Mouse (Mus musculus): Measurements from ENCODE around the gene Bnc2.
A peak's percentile ranks its signal among the peaks of the same experiment; 100 is the strongest.

The Bnc2 gene

GRCm38 (mm10) chr4:84310851-84311250 is 364.2 kb downstream of the Bnc2 start:
- DNase-seq = no peak

- no peak for DNase-seq
Observed at GRCm38 (mm10) chr4:84308226-84308862, 366.7 kb downstream of the Bnc2 start.

GRCm38 (mm10) chr4:84306928-84307606 is 368.0 kb downstream of the Bnc2 start:
- DNase-seq = no peak

GRCm38 (mm10) chr4:84302949-84303348 is 372.1 kb downstream of the Bnc2 start:
- no peak for DNase-seq

GRCm38 (mm10) chr4:84285153-84285552 is 389.9 kb downstream of the Bnc2 start:
- DNase-seq = no peak

- DNase-seq = no peak
Observed at GRCm38 (mm10) chr4:84282651-84283050, 392.4 kb downstream of the Bnc2 start.

- DNase-seq = no peak
Observed at GRCm38 (mm10) chr4:84278156-84278555, 396.9 kb downstream of the Bnc2 start.

GRCm38 (mm10) chr4:84276081-84276480 is 399.0 kb downstream of the Bnc2 start:
- DNase-seq = no peak

GRCm38 (mm10) chr4:84274158-84274557 is 400.9 kb downstream of the Bnc2 start:
- DNase-seq = no peak

- no peak for DNase-seq
Observed at GRCm38 (mm10) chr4:84272867-84273266, 402.2 kb downstream of the Bnc2 start.

- DNase-seq = no peak
Observed at GRCm38 (mm10) chr4:84269845-84270244, 405.2 kb downstream of the Bnc2 start.

- DNase-seq = no peak
Observed at GRCm38 (mm10) chr4:84247356-84247755, 427.7 kb downstream of the Bnc2 start.

GRCm38 (mm10) chr4:84232346-84232745 is 442.7 kb downstream of the Bnc2 start:
- no peak for DNase-seq

GRCm38 (mm10) chr4:84231251-84231650 is 443.8 kb downstream of the Bnc2 start:
- no peak for DNase-seq

- peak; percentile 33 for DNase-seq
Observed at GRCm38 (mm10) chr4:84229189-84229960, 445.7 kb downstream of the Bnc2 start.

- DNase-seq = no peak
Observed at GRCm38 (mm10) chr4:84228551-84228950, 446.5 kb downstream of the Bnc2 start.

Data from kidney, adult 9 months (tissue).